Mouse (Mus musculus): ENCODE measurements at regions not wholly inside any gene's neighbourhood (a gene's known extent, or its start where the extent isn't known, plus 50 kb on each side); places are given as distances from the start of the nearest gene placed in this dataset.

GRCm38 (mm10) chr9:93589581-93589980, 948.3 kb downstream of the 1190002N15Rik start:
- no peak for DNase-seq (ENCODE audit: low read depth, low spot score)

- no peak for DNase-seq (ENCODE audit: low read depth, low spot score)
Observed at GRCm38 (mm10) chr9:93587964-93588363, 949.9 kb downstream of the 1190002N15Rik start.

- DNase-seq (ENCODE audit: low read depth, low spot score): no peak
Observed at GRCm38 (mm10) chr9:93586871-93587270, 951.0 kb downstream of the 1190002N15Rik start.

- DNase-seq (ENCODE audit: low read depth, low spot score): peak; percentile 0
Observed at GRCm38 (mm10) chr9:93584591-93584990, 953.3 kb downstream of the 1190002N15Rik start.

Data from mesoderm, embryonic 11.5 days (tissue).